8 mouse cellular contexts compared by ENCODE assay signal in genomic region chr4:156236651-156237447, GRCm38 (mm10). TPM values are rescaled to one million over a fixed set of nuclear protein-coding genes. Genes with fewer than 3 reads are reported as not detected.
A peak's percentile ranks its signal among the peaks of the same experiment; 100 is the strongest.
DNase-seq lines count a peak whose midpoint lies in the region; ATAC-seq lines count a peak whose summit lies in the region.

No protein-coding gene starts in this region.

- H3K27me3 ChIP-seq in heart, embryonic 15.5 days = no peaks in the 10 kb centered on the region

- peak overlapping the region; percentile 94 for H3K4me3 ChIP-seq in heart, embryonic 15.5 days
- H3K4me3 ChIP-seq in macrophage (ENCODE audit: inconsistent target) = peak overlapping the region; percentile 27; the same call in 1 of the 2 replicates

- peaks cover 54% of the 10 kb centered on the region for H3K36me3 ChIP-seq in heart, embryonic 15.5 days
- peaks cover 54% of the 10 kb centered on the region for H3K36me3 ChIP-seq in macrophage (ENCODE audit: inconsistent target)

- intact Hi-C loops in left cerebral cortex, postnatal 25 days (cut with DNase I) = no loop called here

- no peaks in the 10 kb centered on the region for H3K9me3 ChIP-seq in heart, embryonic 15.5 days (replicated peaks)

- H3K9ac ChIP-seq in heart, embryonic 15.5 days = no peak overlapping the region

- H3K4me2 ChIP-seq in heart, embryonic 15.5 days = peak overlapping the region; percentile 98

- no peak for DNase-seq in heart, adult 9 months (ENCODE audit: low spot score in 2 of 2)
- DNase-seq in Muller cell, postnatal 12 days (ENCODE audit: inconsistent ontology term) = peak; percentile 19
- DNase-seq in forelimb bud, embryonic 11.5 days (ENCODE audit: low read depth, low spot score) = peak; percentile 28
- DNase-seq in ovary, postnatal 36 days (ENCODE audit: low spot score) = no peak
- no peak for DNase-seq in gastrocnemius, postnatal 25 days
- no peak for DNase-seq in left cerebral cortex, postnatal 25 days (ENCODE audit: low spot score in 2 of 2)

- H3K4me1 ChIP-seq in heart, embryonic 15.5 days (replicated peaks) = peaks cover 20% of the 10 kb centered on the region

- peaks cover 35% of the 10 kb centered on the region; the same call in 1 of the 2 replicates for H3K79me2 ChIP-seq in macrophage (ENCODE audit: inconsistent target)

- WGBS in heart, embryonic 15.5 days = 27% methylated on average over 58 of the region's 60 CpGs
- WGBS in macrophage (ENCODE audit: missing documents) = 65% methylated on average over 33 of the region's 60 CpGs

- H3K27ac ChIP-seq in heart, embryonic 15.5 days = 0 out of 2 replicates have a peak overlapping the region, but pooled peaks have one; percentile 92
- no peak overlapping the region for H3K27ac ChIP-seq in macrophage

- no peak for ATAC-seq in heart, embryonic 15.5 days (replicated peaks; ENCODE audit: insufficient number of reproducible peaks, insufficient read depth, low FRiP score, low read depth)

RNA-seq across cellular contexts. Expression of gene Noc2l, which starts 1.0 kb away (rescaled TPM):
- polyA plus RNA-seq in heart, embryonic 15.5 days (2015; fragmentation: Nextera tagmentation; extraction: Ambion mirVana) = 29.1 and 46.4 TPM in 2 replicates
- 100 to 1,000 TPM in 3 of 26 experiments, 10 to 100 TPM in 23; 32.1 to 140 (median 70.3) TPM for total RNA-seq in macrophage (2018; cell fraction: chromatin; rRNA removed)
- total RNA-seq in macrophage (2018; cell fraction: cytosol; rRNA removed) = 10 to 100 TPM; 44.6 to 72.9 (median 57.6) TPM
- 100 to 1,000 TPM in 1 of 26 experiments, 10 to 100 TPM in 25; 36.3 to 111 (median 55.7) TPM for total RNA-seq in macrophage (2018; cell fraction: nucleus; rRNA removed)
- polyA plus RNA-seq in macrophage (2018) = 52.2 to 93.1 TPM (median 59.9 TPM) in 3 replicates
- 10 to 100 TPM; 26.7 to 27.9 TPM for total RNA-seq in gastrocnemius, postnatal 25 days (2021)
- total RNA-seq in left cerebral cortex, postnatal 25 days (2021) = 10 to 100 TPM; 66.1 to 66.9 TPM

RNA-seq across cellular contexts. Expression of gene Plekhn1, which starts 2.2 kb away (rescaled TPM):
- 11.6 and 17.5 TPM in 2 replicates for polyA plus RNA-seq in heart, embryonic 15.5 days (2015; fragmentation: Nextera tagmentation; extraction: Ambion mirVana)
- total RNA-seq in macrophage (2018; cell fraction: chromatin; rRNA removed) = 100 to 1,000 TPM; 163 to 459 (median 259) TPM
- total RNA-seq in macrophage (2018; cell fraction: cytosol; rRNA removed) = 10 to 100 TPM in 25 of 26 experiments, 1 to 10 TPM in 1; 8.7 to 31.5 (median 18.3) TPM
- 100 to 1,000 TPM; 114 to 393 (median 158) TPM for total RNA-seq in macrophage (2018; cell fraction: nucleus; rRNA removed)
- polyA plus RNA-seq in macrophage (2018) = 16.9 to 22.6 TPM (median 18.8 TPM) in 3 replicates
- 1 to 10 TPM; 5.4 to 6.9 TPM for total RNA-seq in gastrocnemius, postnatal 25 days (2021)
- 10 to 100 TPM; 32.8 to 37.8 TPM for total RNA-seq in left cerebral cortex, postnatal 25 days (2021)

RNA-seq across cellular contexts. Expression of gene Samd11, which starts 18.6 kb away (rescaled TPM):
- polyA plus RNA-seq in heart, embryonic 15.5 days (2015; fragmentation: Nextera tagmentation; extraction: Ambion mirVana) = 0.31 and 1.0 TPM in 2 replicates
- 10 to 100 TPM in 2 of 26 experiments, 1 to 10 TPM in 6, under 1 TPM in 10, not detected in 8; 0.25 to 11.1 (median 0.78) TPM for total RNA-seq in macrophage (2018; cell fraction: chromatin; rRNA removed)
- total RNA-seq in macrophage (2018; cell fraction: cytosol; rRNA removed) = under 1 TPM in 16 of 26 experiments, not detected in 10; 0.04 to 0.43 (median 0.08) TPM
- total RNA-seq in macrophage (2018; cell fraction: nucleus; rRNA removed) = 1 to 10 TPM in 7 of 26 experiments, under 1 TPM in 8, not detected in 11; 0.28 to 6.8 (median 0.82) TPM
- polyA plus RNA-seq in macrophage (2018) = 0.09 to 0.43 TPM in 2 of 3 replicates, not detected in the other
- total RNA-seq in gastrocnemius, postnatal 25 days (2021) = under 1 TPM in 1 of 2 experiments, not detected in 1; 0.16 TPM
- 1 to 10 TPM; 2.7 to 4.5 TPM for total RNA-seq in left cerebral cortex, postnatal 25 days (2021)

RNA-seq across cellular contexts. Expression of gene Perm1, which starts 21.2 kb away (rescaled TPM):
- 9.7 and 10.8 TPM in 2 replicates for polyA plus RNA-seq in heart, embryonic 15.5 days (2015; fragmentation: Nextera tagmentation; extraction: Ambion mirVana)
- 1 to 10 TPM in 4 of 26 experiments, under 1 TPM in 19, not detected in 3; 0.20 to 1.7 (median 0.54) TPM for total RNA-seq in macrophage (2018; cell fraction: chromatin; rRNA removed)
- under 1 TPM in 23 of 26 experiments, not detected in 3; 0.03 to 0.19 (median 0.07) TPM for total RNA-seq in macrophage (2018; cell fraction: cytosol; rRNA removed)
- total RNA-seq in macrophage (2018; cell fraction: nucleus; rRNA removed) = 1 to 10 TPM in 6 of 26 experiments, under 1 TPM in 18, not detected in 2; 0.21 to 2.0 (median 0.54) TPM
- 0.06 to 0.12 TPM in 2 of 3 replicates, not detected in the other for polyA plus RNA-seq in macrophage (2018)
- 100 to 1,000 TPM; 169 to 182 TPM for total RNA-seq in gastrocnemius, postnatal 25 days (2021)
- total RNA-seq in left cerebral cortex, postnatal 25 days (2021) = under 1 TPM; 0.46 to 0.76 TPM

RNA-seq across cellular contexts. Expression of gene AW011738, which starts 33.7 kb away (rescaled TPM):
- polyA plus RNA-seq in heart, embryonic 15.5 days (2015; fragmentation: Nextera tagmentation; extraction: Ambion mirVana) = 3.0 and 5.0 TPM in 2 replicates
- 10 to 100 TPM in 14 of 26 experiments, 1 to 10 TPM in 12; 1.3 to 27.5 (median 13.3) TPM for total RNA-seq in macrophage (2018; cell fraction: chromatin; rRNA removed)
- total RNA-seq in macrophage (2018; cell fraction: cytosol; rRNA removed) = 10 to 100 TPM in 2 of 26 experiments, 1 to 10 TPM in 24; 1.3 to 12.4 (median 6.7) TPM
- total RNA-seq in macrophage (2018; cell fraction: nucleus; rRNA removed) = 10 to 100 TPM in 17 of 26 experiments, 1 to 10 TPM in 9; 1.6 to 46.6 (median 18.6) TPM
- polyA plus RNA-seq in macrophage (2018) = 0.53 to 3.8 TPM (median 0.88 TPM) in 3 replicates
- total RNA-seq in gastrocnemius, postnatal 25 days (2021) = 1 to 10 TPM; 2.9 to 3.9 TPM
- total RNA-seq in left cerebral cortex, postnatal 25 days (2021) = 1 to 10 TPM; 4.4 to 6.3 TPM

Comparison
In these comparisons a context has a peak if more than half of its experiments do, and no peak if none do; other contexts are left out.
1. DNase-seq: peak in Muller cell, postnatal 12 days (single experiment) and forelimb bud, embryonic 11.5 days (single experiment); none in heart, adult 9 months (0 of 2), ovary, postnatal 36 days (single experiment), gastrocnemius, postnatal 25 days (single experiment) and left cerebral cortex, postnatal 25 days (0 of 2).
2. RNA of gene Plekhn1, which starts 2.2 kb away (total RNA-seq): 32.8 to 37.8 TPM in left cerebral cortex, postnatal 25 days; 5.4 to 6.9 TPM in gastrocnemius, postnatal 25 days; every median in the first group is over 4 times any median in the second.